Mouse (Mus musculus): Measurements from ENCODE around the gene Rfc5.

- TF ChIP-seq POLR2A (IDR thresholded peaks at IDR 0.05; ENCODE audit: borderline replicate concordance, control insufficient read depth, low read depth, low read length) (no peak), CTCF (IDR thresholded peaks at IDR 0.05; ENCODE audit: control insufficient read depth, insufficient read depth, low read length) (no peak)
These were observed 25.8 kb upstream of the Rfc5 start for GRCm38 (mm10) chr5:117414611-117415010.

Measured in bone marrow, adult 2 months (tissue).